ENCODE assay signal across 19 mouse cellular contexts in genomic region chr16:24509100-24509812, GRCm38 (mm10).
DNase-seq lines count a peak whose midpoint lies in the region; ATAC-seq and TF ChIP-seq lines count a peak whose summit lies in the region.
"Had no signal": no experiment of that assay in that cellular context is flagged by ENCODE, and none has a peak within 500 bp of the region (broad histone marks: within the 10 kb centered on the region; RNA-seq: fewer than 3 reads in every experiment).

No protein-coding gene starts in this region.

- no peaks in the 10 kb centered on the region for H3K36me3 ChIP-seq in hindbrain, embryonic 16.5 days (ENCODE audit: control insufficient read depth, insufficient read depth, low read length)
- H3K36me3 ChIP-seq in hindbrain, embryonic 11.5 days (ENCODE audit: control insufficient read depth, insufficient read depth, low read length) = no peaks in the 10 kb centered on the region
- no peaks in the 10 kb centered on the region for H3K36me3 ChIP-seq in forebrain, postnatal 0 days (ENCODE audit: insufficient read depth)
- H3K36me3 ChIP-seq: limb, embryonic 12.5 days; liver, embryonic 12.5 days had no signal

- H3K9me3 ChIP-seq in hindbrain, embryonic 16.5 days (ENCODE audit: control insufficient read depth, low read length) = no peaks in the 10 kb centered on the region
- H3K9me3 ChIP-seq in hindbrain, embryonic 11.5 days (ENCODE audit: control insufficient read depth, low read length) = no peaks in the 10 kb centered on the region
- no peaks in the 10 kb centered on the region for H3K9me3 ChIP-seq in forebrain, postnatal 0 days (ENCODE audit: low read length)
- H3K9me3 ChIP-seq: limb, embryonic 12.5 days; liver, embryonic 12.5 days had no signal

- H3K4me1 ChIP-seq in hindbrain, embryonic 16.5 days (ENCODE audit: control insufficient read depth, insufficient read depth, low read depth, low read length) = peaks cover 2% of the 10 kb centered on the region; the same call in 1 of the 2 replicates
- H3K4me1 ChIP-seq in hindbrain, embryonic 11.5 days (replicated peaks; ENCODE audit: control insufficient read depth, insufficient read depth, low read length) = no peaks in the 10 kb centered on the region
- H3K4me1 ChIP-seq in forebrain, postnatal 0 days (ENCODE audit: insufficient read depth) = no peaks in the 10 kb centered on the region

- 61% methylated on average over 5 of the region's 5 CpGs for WGBS in hindbrain, embryonic 16.5 days
- 83% methylated on average over 5 of the region's 5 CpGs for WGBS in hindbrain, embryonic 11.5 days
- WGBS in forebrain, postnatal 0 days = 52% methylated on average over 5 of the region's 5 CpGs

- no peak overlapping the region for H3K4me3 ChIP-seq in hindbrain, embryonic 16.5 days (ENCODE audit: low read length)
- H3K4me3 ChIP-seq in hindbrain, embryonic 11.5 days (ENCODE audit: low read depth, low read length) = no peak overlapping the region
- no peak overlapping the region for H3K4me3 ChIP-seq in forebrain, postnatal 0 days (ENCODE audit: low read depth, low read length)
- H3K4me3 ChIP-seq: gastrocnemius, adult 2 months; limb, embryonic 12.5 days; liver, embryonic 12.5 days had no signal

- ATAC-seq in hindbrain, embryonic 16.5 days = peak; percentile 63; the same call in 1 of the 2 replicates
- ATAC-seq in hindbrain, embryonic 11.5 days (ENCODE audit: low FRiP score) = no peak
- peak; percentile 82 for ATAC-seq in forebrain, postnatal 0 days
- ATAC-seq: liver, embryonic 12.5 days had no signal

- no peak for DNase-seq in hindbrain, embryonic 11.5 days (ENCODE audit: low spot score)
- DNase-seq in thymus, postnatal 14 days = peak; percentile 17
- no peak for DNase-seq in thymus, postnatal 36 days
- DNase-seq in forebrain, postnatal 0 days = peak; percentile 30
- no peak for DNase-seq in testis, postnatal 14 days (ENCODE audit: low spot score)
- no peak for DNase-seq in embryo, embryonic 11 days
- DNase-seq: adrenal gland, postnatal 25 days; B cell, adult 2 months; cerebellum, adult 18-20 months; cerebellum, postnatal 36 days; gastrocnemius, adult 2 months; heart, postnatal 4 days; kidney, adult 18-20 months; kidney, postnatal 10 days; lung, adult 2 months; right cerebral cortex, adult 18-20 months had no signal

- no peak overlapping the region for H3K9ac ChIP-seq in hindbrain, embryonic 16.5 days (ENCODE audit: low read depth, low read length)
- H3K9ac ChIP-seq in hindbrain, embryonic 11.5 days (ENCODE audit: low read depth, low read length) = no peak overlapping the region
- no peak overlapping the region for H3K9ac ChIP-seq in forebrain, postnatal 0 days
- H3K9ac ChIP-seq: limb, embryonic 12.5 days; liver, embryonic 12.5 days had no signal

- no peak overlapping the region for H3K4me2 ChIP-seq in hindbrain, embryonic 16.5 days (ENCODE audit: low read length)
- no peak overlapping the region for H3K4me2 ChIP-seq in hindbrain, embryonic 11.5 days (replicated peaks; ENCODE audit: low read depth, low read length)
- no peak overlapping the region for H3K4me2 ChIP-seq in forebrain, postnatal 0 days (ENCODE audit: low read depth)
- H3K4me2 ChIP-seq: limb, embryonic 12.5 days; liver, embryonic 12.5 days had no signal

- no peak for TF ChIP-seq CTCF in forebrain, postnatal 0 days (IDR thresholded peaks at IDR 0.05; ENCODE audit: low read depth)

- no peaks in the 10 kb centered on the region for H3K27me3 ChIP-seq in hindbrain, embryonic 16.5 days (replicated peaks; ENCODE audit: control insufficient read depth, insufficient read depth, low read length)
- no peaks in the 10 kb centered on the region for H3K27me3 ChIP-seq in hindbrain, embryonic 11.5 days (ENCODE audit: control insufficient read depth, insufficient read depth, low read length)
- no peaks in the 10 kb centered on the region for H3K27me3 ChIP-seq in forebrain, postnatal 0 days (ENCODE audit: insufficient read depth, low read length)
- H3K27me3 ChIP-seq: limb, embryonic 12.5 days; liver, embryonic 12.5 days had no signal

- no peak overlapping the region for H3K27ac ChIP-seq in hindbrain, embryonic 16.5 days (ENCODE audit: low read depth, low read length)
- no peak overlapping the region for H3K27ac ChIP-seq in hindbrain, embryonic 11.5 days (ENCODE audit: low read depth, low read length)
- no peak overlapping the region for H3K27ac ChIP-seq in forebrain, postnatal 0 days (ENCODE audit: low read depth, low read length)
- H3K27ac ChIP-seq: gastrocnemius, adult 2 months; limb, embryonic 12.5 days; liver, embryonic 12.5 days had no signal

Comparison
In these comparisons a context has a peak if more than half of its experiments do, and no peak if none do; other contexts are left out.
1. DNase-seq: peak in thymus, postnatal 14 days (single experiment) and forebrain, postnatal 0 days (single experiment); none in hindbrain, embryonic 11.5 days (single experiment), thymus, postnatal 36 days (0 of 2), testis, postnatal 14 days (single experiment) and embryo, embryonic 11 days (single experiment).